Mouse (Mus musculus): ENCODE data around the gene Dennd1b.

Gene Dennd1b

DNA sequence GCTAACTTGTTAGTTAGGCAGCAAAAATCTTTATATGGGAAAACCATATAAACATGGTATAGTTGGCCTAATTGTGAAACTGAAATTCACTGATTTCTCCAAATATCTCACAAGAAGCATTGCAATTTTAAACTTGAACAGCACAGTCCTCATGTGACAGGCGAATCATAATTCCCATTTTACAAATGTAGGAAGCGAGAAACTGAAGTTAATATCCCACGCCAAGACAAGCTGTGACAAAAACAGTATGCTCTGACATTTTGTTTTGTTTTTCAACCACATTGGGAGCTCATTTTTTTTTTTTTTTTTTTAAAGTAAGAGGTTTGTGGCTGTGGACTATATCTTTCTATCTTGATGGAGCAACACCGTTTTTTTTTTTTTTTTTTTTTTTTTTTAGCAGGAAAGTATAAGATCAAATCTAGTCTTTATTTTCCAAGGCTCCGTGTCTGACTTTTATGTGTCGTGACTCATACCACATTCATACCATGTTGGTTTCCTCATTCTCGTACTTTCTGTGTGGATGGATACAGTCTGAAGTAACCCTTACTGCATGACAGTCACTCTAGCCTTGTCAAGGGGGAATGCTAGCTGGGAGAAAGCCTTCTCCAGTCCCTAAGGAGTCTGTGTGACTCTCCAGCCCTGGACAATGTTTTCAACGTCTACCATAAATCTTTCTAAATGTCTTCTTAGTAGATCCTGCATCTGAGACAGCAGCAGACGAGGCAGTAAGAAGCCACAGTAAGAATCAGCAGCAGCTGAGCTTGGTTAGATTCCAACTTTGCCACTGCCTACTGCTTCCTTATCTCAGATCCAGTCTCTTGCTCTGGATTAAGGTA lies 751 bp upstream of the Dennd1b start:
- no peak for DNase-seq (ENCODE audit: inconsistent ontology term)

DNA sequence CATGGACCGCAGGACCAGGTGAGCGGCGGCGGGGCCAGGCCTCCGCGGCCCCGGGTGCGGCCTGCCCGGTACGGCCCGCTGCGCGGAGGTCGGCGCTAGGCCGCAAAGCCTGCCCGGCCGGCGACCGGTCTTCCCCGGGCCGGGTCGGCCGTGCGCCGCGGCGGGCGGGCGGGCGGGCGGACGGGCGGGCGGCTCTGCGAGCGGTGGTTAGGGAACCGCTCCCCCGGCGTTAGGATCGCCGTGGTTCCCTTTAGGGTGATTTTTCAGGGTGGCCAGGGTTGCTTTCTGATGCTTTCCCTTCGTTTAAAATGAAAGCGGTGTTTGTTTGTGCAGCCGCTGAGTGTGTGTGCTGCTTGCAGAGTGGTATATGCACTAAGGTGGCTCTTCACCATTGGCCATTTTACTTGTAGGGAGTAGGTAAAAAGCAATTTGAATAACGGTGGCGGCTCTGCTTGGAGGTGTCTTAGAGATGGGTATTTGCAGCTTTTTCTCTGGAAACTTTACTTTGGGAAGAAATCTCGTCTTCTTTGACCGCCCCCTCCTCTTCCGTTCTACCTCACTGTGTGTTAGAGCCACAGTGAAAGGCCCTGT lies 728 bp downstream of the Dennd1b start:
- DNase-seq (ENCODE audit: inconsistent ontology term), result peak; percentile 61

DNA sequence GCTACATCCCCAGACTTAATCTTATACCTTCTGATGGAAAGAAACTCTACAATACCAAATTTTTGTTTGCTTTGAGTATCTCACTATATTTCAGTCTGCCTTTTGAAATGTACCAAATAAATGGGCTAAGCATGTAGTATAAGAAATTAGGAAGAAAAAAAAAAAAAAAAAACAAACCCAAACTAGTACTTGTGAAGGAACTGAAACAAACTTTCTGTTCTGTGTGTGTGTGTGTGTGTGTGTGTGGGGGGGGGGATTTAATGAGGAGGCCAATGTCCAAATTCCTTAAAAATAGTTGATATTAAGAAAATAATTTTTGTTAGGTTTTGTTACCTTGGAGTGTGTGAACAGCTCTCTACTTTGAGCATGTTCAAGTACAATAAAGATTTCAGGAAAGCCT lies 1.8 kb downstream of the Dennd1b start:
- DNase-seq (ENCODE audit: inconsistent ontology term), result no peak

DNA sequence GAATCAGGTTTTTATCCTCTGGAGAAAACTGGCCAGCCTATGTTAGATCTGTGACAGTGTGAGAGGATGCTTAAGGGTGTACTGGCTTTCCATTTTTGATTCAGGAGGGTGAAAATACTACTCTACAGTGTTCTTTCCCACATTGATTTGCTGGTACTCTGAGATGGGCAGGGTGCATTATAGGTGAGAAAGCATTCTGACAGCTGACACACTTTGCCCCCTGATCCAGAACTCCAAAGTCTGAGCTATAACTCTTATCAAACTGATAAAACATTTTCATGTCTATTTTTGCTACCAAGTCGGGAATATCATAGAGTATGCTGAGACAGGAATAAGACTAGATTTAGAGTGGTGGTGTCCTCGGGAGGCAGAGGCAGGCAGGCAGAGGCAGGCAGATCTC lies 2.3 kb downstream of the Dennd1b start:
- no peak for DNase-seq (ENCODE audit: inconsistent ontology term)

DNA sequence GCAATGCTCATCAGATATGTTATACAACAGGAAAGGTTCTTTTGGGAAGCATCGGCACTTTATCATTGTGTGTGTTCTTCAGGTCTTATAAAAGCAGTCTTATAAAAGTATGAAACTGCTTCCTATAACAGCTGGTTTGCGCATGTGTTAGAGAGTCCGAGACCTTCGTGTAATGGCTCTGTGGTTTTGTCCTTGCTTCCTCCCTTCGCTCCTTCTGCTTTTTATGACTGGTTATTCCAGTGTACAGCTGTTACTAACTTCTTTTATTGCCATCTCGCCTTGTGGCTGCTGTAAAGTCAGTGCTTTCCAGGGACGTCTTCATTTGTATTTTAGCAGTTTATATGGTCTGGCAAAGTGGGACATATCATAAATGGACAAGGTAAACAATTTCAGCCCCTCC lies 4.2 kb downstream of the Dennd1b start:
- no peak for DNase-seq (ENCODE audit: inconsistent ontology term)

DNA sequence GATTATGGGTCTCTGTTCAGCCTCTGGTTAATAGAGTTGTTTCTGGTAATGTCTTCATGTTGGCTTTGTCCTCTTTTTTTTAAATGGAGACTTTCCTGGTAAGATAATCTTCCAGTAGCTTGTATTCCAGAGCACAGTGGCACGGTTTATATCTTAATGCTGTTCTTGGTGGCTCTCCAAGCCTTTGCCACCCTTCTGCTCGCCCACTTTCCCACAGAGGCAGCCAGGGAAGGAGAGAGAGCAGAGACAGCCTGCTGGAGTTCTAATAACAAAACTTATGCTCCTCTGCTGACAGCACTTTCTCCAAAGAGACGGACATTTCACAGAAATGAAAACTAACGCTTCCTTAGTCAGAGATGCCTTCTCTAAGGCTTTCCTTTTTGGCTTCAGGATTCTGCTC lies 6.8 kb downstream of the Dennd1b start:
- no peak for DNase-seq (ENCODE audit: inconsistent ontology term)

DNA sequence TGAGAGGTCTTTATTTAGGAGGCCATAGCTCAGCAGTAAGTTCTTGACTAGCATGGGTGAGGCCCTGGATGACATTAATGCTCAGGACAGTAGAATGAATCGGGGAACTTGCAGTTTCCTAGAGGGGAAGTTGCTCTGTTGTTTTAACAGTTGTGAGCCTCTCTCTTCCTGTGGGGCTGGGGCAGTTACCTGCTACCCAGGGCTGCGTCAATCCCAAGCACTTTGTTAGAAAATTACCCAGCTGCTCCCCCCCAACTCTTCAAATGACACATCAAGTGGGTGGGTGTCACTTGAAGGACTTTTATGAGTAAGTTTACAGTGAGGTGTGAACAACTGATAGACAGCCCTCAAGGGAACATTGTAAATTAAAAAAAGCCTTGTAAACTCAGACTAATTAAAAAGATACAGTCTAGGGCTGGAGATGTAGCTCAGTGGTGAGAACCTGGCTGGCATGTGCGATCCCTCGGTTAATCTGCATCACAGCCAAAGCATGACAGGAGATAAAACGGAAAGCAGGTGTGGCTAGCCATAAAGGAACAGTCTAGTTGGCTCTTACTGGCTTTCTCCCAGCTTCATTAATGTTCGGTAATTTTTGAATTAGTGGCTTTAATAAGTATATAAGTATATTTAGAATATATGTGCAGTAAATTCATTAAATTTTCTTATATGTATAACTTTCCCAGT lies 10.4 kb downstream of the Dennd1b start:
- no peak for DNase-seq (ENCODE audit: inconsistent ontology term)

DNA sequence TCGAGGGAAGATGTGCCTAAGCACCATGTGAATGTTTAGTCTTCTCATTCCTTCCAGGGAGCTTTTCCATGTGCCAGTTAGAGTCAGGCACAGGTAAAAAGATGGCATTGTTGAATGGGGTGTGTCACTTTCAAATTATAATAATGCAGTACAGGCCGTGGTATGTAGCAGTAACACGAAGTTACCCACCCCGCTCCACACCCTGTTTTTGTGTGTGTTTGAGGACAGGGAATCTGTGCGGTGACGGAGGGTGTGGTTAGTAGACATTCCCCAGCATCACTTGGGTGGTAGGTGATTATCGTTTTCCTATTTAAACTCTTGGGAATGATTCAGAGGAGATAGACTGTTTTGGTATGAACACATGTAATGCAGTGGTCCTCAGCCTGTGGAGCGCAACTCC lies 11.6 kb downstream of the Dennd1b start:
- DNase-seq (ENCODE audit: inconsistent ontology term), result no peak

DNA sequence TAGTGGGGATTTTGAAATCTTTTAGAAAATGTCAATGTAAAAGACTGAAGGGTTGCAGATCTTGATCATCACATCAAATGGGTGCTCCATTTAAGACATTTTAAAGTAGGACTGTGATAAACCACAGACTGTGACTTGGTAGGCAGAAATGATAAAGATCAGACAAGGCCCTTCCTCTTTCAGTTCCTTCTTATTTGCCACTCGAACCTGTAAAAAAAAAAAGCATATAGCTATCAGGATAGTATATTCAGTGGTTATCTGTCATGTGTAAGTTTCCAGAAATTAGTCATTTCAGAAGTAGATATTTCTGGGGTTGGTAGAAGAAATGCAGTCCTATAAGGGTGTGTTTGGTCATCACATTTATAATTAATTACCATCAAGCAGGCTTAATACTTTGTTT lies 12.7 kb downstream of the Dennd1b start:
- DNase-seq (ENCODE audit: inconsistent ontology term), result no peak

DNA sequence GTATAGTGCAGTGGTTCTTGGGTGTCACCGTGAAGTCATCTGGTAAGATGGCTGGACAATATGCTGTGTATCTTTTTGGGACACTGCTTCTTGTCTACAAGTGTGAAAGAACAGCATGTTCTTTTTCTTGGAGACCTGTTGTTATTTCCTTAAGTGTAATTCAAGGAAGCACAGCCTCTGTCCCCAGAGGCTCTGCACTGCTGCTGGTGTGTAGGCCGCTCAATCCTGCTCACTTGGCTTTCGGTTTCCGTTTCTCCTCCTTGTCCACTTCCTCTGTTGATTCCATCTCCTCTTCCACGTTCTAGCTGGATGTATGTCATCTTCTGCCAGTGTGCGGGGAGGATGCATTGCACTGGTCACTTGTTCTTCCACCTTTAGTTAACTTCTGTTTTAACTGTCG lies 19.0 kb downstream of the Dennd1b start:
- DNase-seq (ENCODE audit: inconsistent ontology term), result no peak

DNA sequence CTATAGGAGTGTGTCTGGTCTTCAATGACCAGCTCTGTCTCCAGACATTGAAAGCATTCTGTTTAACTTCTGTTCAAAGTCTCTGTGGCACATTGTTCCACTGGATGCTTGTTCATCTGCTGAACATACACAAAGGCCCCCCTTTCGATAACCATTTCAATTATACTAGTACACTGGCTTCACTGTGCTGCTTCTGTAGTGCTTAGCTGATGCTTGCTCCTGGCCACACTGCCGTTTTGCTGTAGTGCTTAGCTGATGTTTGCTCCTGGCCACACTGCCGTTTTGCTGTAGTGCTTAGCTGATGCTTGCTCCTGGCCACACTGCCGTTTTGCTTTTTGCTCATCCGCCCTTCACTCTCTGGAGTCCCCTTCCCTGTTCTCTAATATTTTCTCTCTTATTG lies 19.4 kb downstream of the Dennd1b start:
- no peak for DNase-seq (ENCODE audit: inconsistent ontology term)

DNA sequence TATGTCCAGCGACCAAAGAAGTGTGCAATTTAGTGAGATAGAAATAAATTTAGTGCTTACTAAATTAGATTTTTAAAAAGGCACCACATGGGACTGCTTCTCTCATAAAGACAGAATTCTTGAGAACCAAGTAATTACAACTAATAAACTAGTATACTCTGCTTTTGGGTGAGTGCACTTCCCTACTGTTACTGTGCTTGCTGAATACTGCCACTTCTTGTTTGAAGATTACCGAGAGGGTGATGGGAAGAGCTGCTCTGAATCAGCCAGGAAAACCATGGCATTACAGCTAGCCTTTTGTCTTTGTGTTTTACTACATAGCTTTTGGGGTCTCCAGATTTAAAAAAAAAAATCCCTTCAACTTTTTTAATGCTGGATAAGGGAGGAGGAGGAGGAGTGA lies 19.8 kb downstream of the Dennd1b start:
- DNase-seq (ENCODE audit: inconsistent ontology term), result no peak

DNA sequence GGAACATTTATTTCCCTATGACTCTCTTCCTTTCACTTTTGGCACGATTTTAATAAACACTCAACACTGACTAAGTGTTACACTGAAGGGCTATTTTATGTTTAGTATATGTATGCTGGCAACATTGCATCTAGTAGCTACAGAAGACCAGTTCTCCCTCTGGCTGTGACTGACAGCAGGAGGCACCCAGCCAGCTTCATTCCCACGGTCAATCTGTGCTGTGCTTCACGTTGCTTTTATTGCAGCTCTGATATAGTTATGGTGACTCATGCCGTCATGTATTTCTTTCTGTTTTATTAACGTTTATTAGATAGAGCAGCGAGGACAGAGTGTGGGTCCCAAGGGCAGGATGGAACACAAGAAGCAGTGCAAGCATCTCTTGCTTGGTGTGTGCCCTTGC lies 20.2 kb downstream of the Dennd1b start:
- no peak for DNase-seq (ENCODE audit: inconsistent ontology term)

DNA sequence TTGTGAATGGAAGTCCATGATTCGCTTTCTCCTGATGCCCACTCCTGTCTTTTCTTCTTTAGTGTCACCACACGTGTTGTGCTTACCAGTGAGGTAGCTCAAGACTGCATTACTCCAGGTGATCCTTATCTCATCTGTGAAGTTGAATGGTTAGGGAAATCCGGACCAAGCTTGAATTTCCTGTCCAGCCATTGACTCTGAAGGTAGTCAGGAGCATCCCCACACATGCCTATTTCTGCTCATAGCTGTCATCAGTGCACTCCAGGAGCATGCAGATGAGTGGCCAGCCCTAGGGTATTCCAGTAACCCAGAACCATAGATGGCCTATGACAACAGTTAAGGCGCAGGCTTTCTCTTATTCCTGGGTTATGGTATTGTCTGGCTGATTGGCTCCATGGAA lies 20.9 kb downstream of the Dennd1b start:
- no peak for DNase-seq (ENCODE audit: inconsistent ontology term)

DNA sequence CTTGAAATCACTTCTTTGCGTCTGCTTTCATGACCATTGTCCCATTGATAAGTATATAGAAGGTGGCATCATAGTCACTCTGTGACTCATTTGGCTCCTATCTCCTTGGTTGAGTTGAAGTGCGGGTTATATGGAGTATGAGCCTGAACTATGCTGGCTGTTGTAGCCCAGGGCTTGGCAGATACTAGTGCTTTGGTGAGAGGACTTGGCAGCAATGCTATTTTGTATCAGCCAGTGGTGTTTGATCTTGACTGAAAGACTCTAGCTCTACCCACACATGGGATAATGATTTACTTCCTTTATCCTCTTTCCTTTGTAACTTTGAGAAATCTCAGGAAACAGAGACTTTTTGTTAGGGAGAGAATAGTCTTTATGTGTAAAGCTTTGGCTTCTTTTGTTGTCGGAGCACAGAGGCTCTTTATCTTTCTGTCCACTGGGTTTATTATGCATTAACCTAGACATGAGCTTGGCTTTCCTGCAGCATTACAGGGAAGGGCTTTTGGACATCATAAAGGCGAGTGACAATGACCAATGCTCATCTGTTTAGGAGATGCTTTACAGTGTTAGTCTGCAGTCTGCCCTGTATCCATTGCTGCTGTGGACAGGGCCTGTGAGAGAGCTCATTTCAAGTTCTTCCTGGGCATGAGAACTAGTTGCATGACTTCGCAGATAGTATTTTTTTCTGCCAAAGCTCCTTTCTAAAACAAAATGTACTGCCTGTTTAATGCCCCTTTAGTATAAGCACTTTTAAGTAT lies 29.3 kb downstream of the Dennd1b start:
- DNase-seq (ENCODE audit: inconsistent ontology term), result peak; percentile 96

DNA sequence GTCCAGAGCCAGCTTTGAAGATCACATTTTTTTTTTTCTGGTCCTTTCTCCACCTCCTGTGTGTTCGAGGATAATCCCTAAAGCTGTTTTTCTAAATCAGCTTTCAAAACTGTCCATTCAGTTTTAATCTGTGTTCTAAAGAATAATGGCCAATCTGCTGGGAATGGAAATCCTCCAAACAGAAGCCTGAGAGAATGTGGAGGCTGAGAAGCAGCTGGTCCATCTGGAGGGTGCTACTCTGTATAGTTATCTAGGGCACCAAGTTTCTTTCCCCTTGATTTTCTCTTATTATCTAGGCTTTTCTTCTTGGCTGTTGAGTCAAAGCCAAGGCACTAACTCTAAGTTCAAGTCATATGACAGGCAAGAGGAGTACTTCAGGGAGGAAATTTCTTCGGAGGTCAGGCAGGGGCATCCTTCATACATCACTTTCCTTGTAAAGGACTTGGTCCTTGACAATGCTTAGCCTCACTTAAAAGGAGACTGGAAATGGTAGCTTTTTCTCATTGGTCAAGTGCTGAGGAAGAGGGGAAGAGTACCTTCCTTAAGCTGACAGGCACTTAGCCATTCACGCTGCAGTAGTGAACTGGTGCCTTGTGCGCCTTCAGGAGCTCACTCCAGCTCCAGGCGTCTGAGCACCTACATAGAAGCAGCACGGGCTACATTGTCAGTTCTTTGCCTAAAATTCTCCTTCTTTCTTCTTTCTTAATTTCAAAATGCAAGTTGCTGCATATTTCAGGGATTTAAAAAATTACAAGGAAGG lies 32.6 kb downstream of the Dennd1b start:
- no peak for DNase-seq (ENCODE audit: inconsistent ontology term)

DNA sequence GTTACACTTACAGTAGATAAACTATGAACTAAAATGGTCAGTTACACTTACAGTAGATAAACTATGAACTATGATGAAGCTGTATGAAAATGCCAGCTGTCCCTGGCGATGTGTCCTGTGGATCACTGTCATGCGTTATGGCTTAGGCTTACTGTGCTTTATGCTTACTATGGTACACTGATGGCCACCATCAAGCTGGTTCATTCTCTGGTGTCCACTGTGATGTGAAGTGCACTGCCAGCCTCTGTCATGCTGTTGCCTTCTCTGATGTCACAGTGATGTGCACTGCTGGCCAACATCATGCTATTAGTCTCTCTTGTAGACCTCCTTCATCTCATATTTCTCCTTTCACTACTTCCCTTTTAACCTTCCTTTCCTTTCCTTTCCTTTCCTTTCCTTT lies 33.4 kb downstream of the Dennd1b start:
- no peak for DNase-seq (ENCODE audit: inconsistent ontology term)

DNA sequence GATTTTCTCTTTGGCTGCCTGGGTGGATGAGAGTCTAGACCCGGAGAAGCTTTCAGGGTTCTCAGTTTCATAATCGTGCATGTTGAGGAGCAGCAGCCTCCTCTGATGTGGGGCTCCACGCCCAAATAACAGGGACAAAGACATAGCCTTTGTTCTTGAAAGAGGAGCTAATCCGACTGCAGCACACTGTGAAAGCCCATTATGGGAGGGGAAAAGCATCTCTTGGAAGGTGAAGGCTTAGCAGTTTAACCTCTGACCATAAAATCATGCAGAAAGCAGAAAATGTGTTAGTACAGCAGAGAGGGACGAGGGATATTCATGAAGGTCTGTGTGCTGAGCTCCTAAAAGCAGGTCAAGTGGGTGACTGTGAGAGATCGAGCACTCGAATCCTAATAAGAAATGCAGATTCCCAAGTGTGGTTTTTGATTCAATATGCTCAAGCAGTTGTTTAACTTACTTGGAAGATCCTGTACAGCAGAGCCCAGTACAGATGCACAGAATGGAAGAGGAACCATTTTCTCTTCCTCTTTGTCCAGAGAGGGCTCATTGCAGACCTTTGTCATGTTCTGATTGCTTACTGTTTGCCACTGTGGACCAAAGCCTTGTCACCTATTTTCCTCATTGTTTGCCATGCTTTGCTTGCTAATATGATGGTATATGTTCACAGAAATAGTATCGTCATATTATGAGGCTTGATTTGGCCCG lies 37.6 kb downstream of the Dennd1b start:
- DNase-seq (ENCODE audit: inconsistent ontology term), result peak; percentile 56

DNA sequence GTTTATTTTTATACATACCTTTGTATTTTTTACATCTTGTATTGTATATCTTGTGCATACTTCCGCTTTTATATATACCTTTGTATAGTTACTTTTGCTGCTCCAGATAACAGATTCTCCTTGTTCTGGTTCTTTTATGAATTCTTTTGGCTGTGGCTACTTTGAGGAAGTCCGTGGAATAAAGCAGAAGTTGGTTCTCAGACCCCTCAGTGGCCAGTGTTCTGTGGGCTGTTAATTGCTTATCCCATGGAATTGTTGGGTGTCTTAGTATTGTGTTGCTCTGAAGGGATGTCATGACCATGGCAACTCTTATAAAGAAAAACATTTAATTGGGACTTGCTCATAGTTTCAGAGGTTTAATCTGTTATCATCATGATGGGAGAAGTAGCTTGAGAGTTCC lies 40.3 kb downstream of the Dennd1b start:
- no peak for DNase-seq (ENCODE audit: inconsistent ontology term)

DNA sequence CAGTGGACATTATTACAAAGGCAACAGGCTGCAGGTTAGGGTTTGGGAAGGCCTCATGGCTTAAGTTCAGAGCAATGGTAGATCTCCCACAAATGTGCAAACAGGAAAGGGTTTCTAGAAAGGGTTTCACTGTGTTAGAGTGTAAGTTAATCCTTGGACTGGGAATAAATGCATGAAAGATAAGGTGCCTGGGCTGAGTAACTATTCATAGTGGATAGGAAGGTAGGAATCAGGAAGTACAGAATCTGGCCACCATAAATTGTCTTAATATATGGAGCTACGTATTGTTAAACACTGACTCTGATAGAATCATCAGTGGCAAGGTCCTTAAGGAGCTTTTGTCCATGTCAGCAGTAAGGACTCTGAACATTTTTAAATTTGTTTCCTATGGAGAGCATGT lies 42.8 kb downstream of the Dennd1b start:
- no peak for DNase-seq (ENCODE audit: inconsistent ontology term)

DNA sequence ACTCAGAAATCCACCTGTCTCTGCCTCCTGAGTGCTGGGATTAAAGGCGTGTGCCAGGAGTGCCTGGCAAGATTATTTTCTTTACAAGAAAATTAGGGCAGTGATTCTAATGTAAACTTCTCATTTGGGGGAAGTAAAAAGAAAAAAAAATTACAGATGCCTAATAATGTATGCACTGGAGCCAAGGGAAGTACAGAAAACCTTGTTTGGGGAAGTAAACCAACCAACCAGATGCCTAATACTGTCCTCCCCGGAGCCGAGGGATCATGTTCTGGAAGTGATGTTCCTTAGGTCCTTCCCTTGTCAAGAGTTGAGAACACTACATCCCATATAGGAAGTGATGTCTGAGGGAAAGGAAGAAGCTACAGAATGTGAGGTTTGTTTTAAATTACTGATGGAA lies 44.2 kb downstream of the Dennd1b start:
- DNase-seq (ENCODE audit: inconsistent ontology term), result no peak
